Mouse (Mus musculus) CH12.LX (cell line): ENCODE measurements around the gene Psmd13. TPM values are rescaled to one million over a fixed set of nuclear protein-coding genes. Genes with fewer than 3 reads are reported as not detected.
A peak's percentile ranks its signal among the peaks of the same experiment; 100 is the strongest.

Experiments used
- DNase-seq: peaks from one replicate; pipeline ENCODE4 v3.0.0-alpha.2; 2013; ENCODE audit errors: extremely low read depth
- H3K27ac ChIP-seq: 2 replicates; pipeline ENCODE4 v1.5.1; 2012; ENCODE audit warnings: low read depth, mild to moderate bottlenecking, control low read depth, moderate library complexity; ENCODE audit not compliant: insufficient read depth
- H3K27me3 ChIP-seq: replicated peaks from 2 replicates; pipeline ENCODE3; 2012; ENCODE audit warnings: inconsistent platforms
- H3K36me3 ChIP-seq, 2 experiments: replicated peaks in 1 of 2; 2 replicates each; pipeline versions ENCODE3 to v1.6.1; 2012; ENCODE audit warnings: inconsistent platforms in 1 of 2, low read length in 1 of 2, mild to moderate bottlenecking in 1 of 2, mixed read lengths in 1 of 2, moderate library complexity in 1 of 2; ENCODE audit not compliant: control insufficient read depth in 1 of 2, insufficient read depth in 1 of 2
- H3K4me1 ChIP-seq, 2 experiments: 2 replicates each; pipeline ENCODE4 v1.6.1; 2012; ENCODE audit warnings: inconsistent platforms in 1 of 2, moderate library complexity in 1 of 2; ENCODE audit not compliant: insufficient read depth in 2 of 2, control insufficient read depth in 1 of 2
- H3K4me2 ChIP-seq: 2 replicates; pipeline ENCODE4 v1.6.1; 2012; ENCODE audit warnings: low read depth, mild to moderate bottlenecking, control low read depth; ENCODE audit not compliant: poor library complexity, insufficient read depth, severe bottlenecking
- H3K4me3 ChIP-seq, 3 experiments: fragments of 150-350 bp in 1 of 3; sonication (generic) in 1 of 3; replicated peaks in 1 of 3; 2 replicates each; pipeline versions ENCODE3 to v1.5.1; 2011 to 2012; ENCODE audit warnings: low read depth in 2 of 3, low read length in 2 of 3, mild to moderate bottlenecking in 2 of 3, moderate library complexity in 2 of 3, control low read depth in 1 of 3, improper control_type of control experiment in 1 of 3, inconsistent platforms in 1 of 3, mixed read lengths in 1 of 3; ENCODE audit not compliant: poor library complexity in 1 of 3
- H3K79me2 ChIP-seq: replicated peaks from 2 replicates; pipeline ENCODE4 v1.6.1; 2012; ENCODE audit warnings: mild to moderate bottlenecking, moderate library complexity; ENCODE audit not compliant: control insufficient read depth, poor library complexity, insufficient read depth, severe bottlenecking; ENCODE audit errors: extremely low read depth
- H3K9ac ChIP-seq: 2 replicates; pipeline ENCODE4 v1.6.1; 2012; ENCODE audit warnings: low read depth, mild to moderate bottlenecking, control low read depth, moderate library complexity; ENCODE audit not compliant: insufficient read depth
- H3K9me3 ChIP-seq: replicated peaks from 2 replicates; pipeline ENCODE3; 2012; ENCODE audit warnings: low read length, inconsistent platforms, mixed read lengths
- BHLHE40 ChIP-seq: IDR thresholded peaks from 2 replicates; pipeline ENCODE4 v1.6.1; 2011; ENCODE audit warnings: mild to moderate bottlenecking, low read depth, low read length, improper control_type of control experiment
- CHD2 ChIP-seq: IDR thresholded peaks from 2 replicates; pipeline ENCODE4 v1.6.1; 2011; ENCODE audit warnings: low read length, improper control_type of control experiment
- EP300 ChIP-seq: IDR thresholded peaks from 2 replicates; pipeline ENCODE4 v1.6.1; 2011; ENCODE audit warnings: low read length, improper control_type of control experiment
- ETS1 ChIP-seq: conservative IDR thresholded peaks from 2 replicates; pipeline ENCODE4 v1.6.1; 2012; ENCODE audit warnings: low read depth, mild to moderate bottlenecking, inconsistent platforms, low read length, improper control_type of control experiment, moderate library complexity
- HCFC1 ChIP-seq: IDR thresholded peaks from 2 replicates; pipeline ENCODE4 v1.6.1; 2012; ENCODE audit warnings: low read depth, mild to moderate bottlenecking, inconsistent platforms, low read length, improper control_type of control experiment
- IRF4 ChIP-seq: IDR thresholded peaks from 2 replicates; pipeline ENCODE4 v1.6.1; 2014; ENCODE audit warnings: low read depth, mild to moderate bottlenecking, inconsistent platforms, low read length, improper control_type of control experiment
- JUN ChIP-seq: IDR thresholded peaks from 2 replicates; pipeline ENCODE4 v1.6.1; 2011; ENCODE audit warnings: low read depth, mild to moderate bottlenecking, low read length, improper control_type of control experiment, moderate library complexity; ENCODE audit not compliant: insufficient read depth
- JUND ChIP-seq: conservative IDR thresholded peaks from 2 replicates; pipeline ENCODE4 v1.6.1; 2011; ENCODE audit warnings: low read depth, low read length, improper control_type of control experiment
- MAFK ChIP-seq: IDR thresholded peaks from 2 replicates; pipeline ENCODE4 v1.6.1; 2011; ENCODE audit warnings: low read length, improper control_type of control experiment; ENCODE audit not compliant: insufficient replicate concordance
- MAZ ChIP-seq: IDR thresholded peaks from 2 replicates; pipeline ENCODE4 v1.6.1; 2012; ENCODE audit warnings: low read depth, mild to moderate bottlenecking, inconsistent platforms, low read length, improper control_type of control experiment, moderate library complexity
- MEF2A ChIP-seq: IDR thresholded peaks from 2 replicates; pipeline ENCODE4 v1.6.1; 2014; ENCODE audit warnings: low read depth, mild to moderate bottlenecking, inconsistent platforms, low read length, improper control_type of control experiment, borderline replicate concordance
- MYC ChIP-seq: IDR thresholded peaks from 2 replicates; pipeline ENCODE4 v1.6.1; 2011; ENCODE audit warnings: low read depth, mild to moderate bottlenecking, improper control_type of control experiment, low read length
- NELFE ChIP-seq: IDR thresholded peaks from 2 replicates; pipeline ENCODE4 v1.6.1; 2011; ENCODE audit warnings: low read depth, low read length, improper control_type of control experiment
- PAX5 ChIP-seq: IDR thresholded peaks from 2 replicates; pipeline ENCODE4 v1.6.1; 2012; ENCODE audit warnings: low read length, inconsistent platforms, mixed read lengths
- POLR2A ChIP-seq: IDR thresholded peaks from 2 replicates; pipeline ENCODE4 v1.6.1; 2011; ENCODE audit warnings: low read depth, mild to moderate bottlenecking, improper control_type of control experiment, low read length
- RAD21 ChIP-seq: IDR thresholded peaks from 2 replicates; pipeline ENCODE4 v1.6.1; 2011; ENCODE audit warnings: low read depth, mild to moderate bottlenecking, low read length, improper control_type of control experiment, moderate library complexity
- SIN3A ChIP-seq: IDR thresholded peaks from 2 replicates; pipeline ENCODE4 v1.6.1; 2012; ENCODE audit warnings: low read length, improper control_type of control experiment, inconsistent platforms
- TBP ChIP-seq: conservative IDR thresholded peaks from 2 replicates; pipeline ENCODE4 v1.6.1; 2011; ENCODE audit warnings: low read depth, low read length, improper control_type of control experiment
- TCF12 ChIP-seq: IDR thresholded peaks from 2 replicates; pipeline ENCODE4 v1.6.1; 2014; ENCODE audit warnings: low read depth, mild to moderate bottlenecking, inconsistent platforms, low read length, improper control_type of control experiment
- UBTF ChIP-seq: IDR thresholded peaks from 2 replicates; pipeline ENCODE4 v1.6.1; 2012; ENCODE audit warnings: low read depth, mild to moderate bottlenecking, inconsistent platforms, low read length, improper control_type of control experiment, moderate library complexity
- USF1 ChIP-seq: IDR thresholded peaks from 2 replicates; pipeline ENCODE4 v1.6.1; 2014; ENCODE audit warnings: low read depth, mild to moderate bottlenecking, inconsistent platforms, low read length, improper control_type of control experiment
- ZC3H11A ChIP-seq: IDR thresholded peaks from 2 replicates; pipeline ENCODE4 v1.6.1; 2012; ENCODE audit warnings: low read depth, mild to moderate bottlenecking, inconsistent platforms, low read length, improper control_type of control experiment
- ZKSCAN1 ChIP-seq: IDR thresholded peaks from 2 replicates; pipeline ENCODE4 v1.6.1; 2012; ENCODE audit warnings: low read depth, inconsistent platforms, low read length, improper control_type of control experiment, borderline replicate concordance
- dilution Hi-C: fragments of 300-500 bp; cut with MboI; formaldehyde crosslinking; loops from 2 replicates; pipeline ENCODE4 v1.14.3; 2020; ENCODE audit warnings: low sequenced_read_pairs; ENCODE audit not compliant: extremely low pct_unique_long_range_greater_than_20kb, extremely low pct_ligation_motif_present
- in situ Hi-C: fragments of 300-500 bp; cut with MboI; formaldehyde crosslinking; loops from 3 replicates; pipeline ENCODE4 v1.14.3; 2019; ENCODE audit warnings: low sequenced_read_pairs, low pct_ligation_motif_present, low pct_unique_long_range_greater_than_20kb, mixed read lengths
- polyA plus RNA-seq: library from polyadenylated mRNA; unstranded; fragments of >175 nt; gene quantifications from 2 replicates; pipeline ENCODE4 v1.2.1, GENCODE M21; 2012; ENCODE audit warnings: low read depth; ENCODE audit not compliant: insufficient read length
- total RNA-seq, 2 experiments: library from RNA; depleted of rRNA; stranded (reverse); fragments of 300-350 nt in 1 of 2; fragments of >200 nt in 1 of 2; gene quantifications; 2 replicates each; pipeline ENCODE4 v1.2.3; 2012 to 2014

Gene Psmd13
- total and polyA plus RNA-seq, 3 experiments = 165 to 185 (median 168) TPM

GRCm38 (mm10) chr7:140857550-140858505 lies 23.9 kb upstream of the Psmd13 start, which contains the start of gene Bet1l:
Gene Bet1l, minus strand, starts transcription at chr7:140857577.
- peak within 1 kb of the TSS; percentile 78 for H3K27ac ChIP-seq
- H3K4me1 ChIP-seq = peaks cover 22 to 35% of the 10 kb centered on the region in 2 experiments
- TF ChIP-seq SIN3A = peak; percentile 0
- TF ChIP-seq ETS1 = no peak
- no peak for TF ChIP-seq JUN
- TF ChIP-seq JUND = no peak
- no peak for TF ChIP-seq CHD2
- no peak; the same call in 1 of the 2 replicates for TF ChIP-seq POLR2A
- no peak for TF ChIP-seq ZC3H11A
- TF ChIP-seq EP300 = no peak
- TF ChIP-seq TCF12 = 0 out of 2 replicates have a peak, but pooled peaks have one; percentile 1
- no peak for TF ChIP-seq MAFK
- no peak for TF ChIP-seq BHLHE40
- no peak for TF ChIP-seq HCFC1
- TF ChIP-seq MYC = no peak
- no peak for TF ChIP-seq MAZ
- no peak for TF ChIP-seq RAD21
- TF ChIP-seq TBP = no peak
- no peak for TF ChIP-seq NELFE
- 0 out of 2 replicates have a peak, but pooled peaks have one; percentile 8 for TF ChIP-seq IRF4
- TF ChIP-seq USF1 = no peak
- TF ChIP-seq UBTF = 0 out of 2 replicates have a peak, but pooled peaks have one; percentile 44
- TF ChIP-seq MEF2A = no peak
- no peak for TF ChIP-seq PAX5
- no peak for TF ChIP-seq ZKSCAN1
- TF ChIP-seq, all 38 proteins: peak for 4
- H3K36me3 ChIP-seq = peaks cover 55 to 70% of the 10 kb centered on the region in 2 experiments
- peak within 1 kb of the TSS; percentile 97 for H3K9ac ChIP-seq
- no peaks in the 10 kb centered on the region for H3K9me3 ChIP-seq
- in situ Hi-C loops (no loop called here), dilution Hi-C loops (no loop called here)
- peaks cover 35% of the 10 kb centered on the region for H3K79me2 ChIP-seq
- H3K27me3 ChIP-seq = no peaks in the 10 kb centered on the region
- H3K4me2 ChIP-seq = peak within 1 kb of the TSS; percentile 79
- no peak for DNase-seq
- peak within 1 kb of the TSS; percentile 84 to 98 (median 92) for H3K4me3 ChIP-seq
